Mouse (Mus musculus) lung, embryonic 15.5 days (tissue): ENCODE measurements around the gene Arl15. TPM values are rescaled to one million over a fixed set of nuclear protein-coding genes. Genes with fewer than 3 reads are reported as not detected.

ENCODE experiments used
- ATAC-seq: fragments of 200-750 bp; cut with Nextera tagmentation; 2 replicates; pipeline ENCODE4 v1.8.0; 2017; ENCODE audit warnings: moderate number of reproducible peaks, borderline replicate concordance; ENCODE audit not compliant: low FRiP score, low TSS enrichment; ENCODE audit errors: extremely low read depth
- H3K27ac ChIP-seq: fragments of 300-500 bp; sonication (generic); 2 replicates; pipeline ENCODE4 v1.5.1; 2015; ENCODE audit warnings: moderate library complexity, mild to moderate bottlenecking, inconsistent platforms
- H3K27me3 ChIP-seq: fragments of 300-500 bp; sonication (generic); 2 replicates; pipeline ENCODE4 v1.6.1; 2015; ENCODE audit warnings: inconsistent platforms
- H3K36me3 ChIP-seq: fragments of 300-500 bp; sonication (generic); 2 replicates; pipeline ENCODE4 v1.6.1; 2015; ENCODE audit warnings: inconsistent platforms
- H3K4me1 ChIP-seq: fragments of 300-500 bp; sonication (generic); 2 replicates; pipeline ENCODE4 v1.6.1; 2015; ENCODE audit warnings: inconsistent platforms
- H3K4me2 ChIP-seq: fragments of 300-500 bp; sonication (generic); 2 replicates; pipeline ENCODE4 v1.6.1; 2015; ENCODE audit warnings: inconsistent platforms, mild to moderate bottlenecking, moderate library complexity
- H3K4me3 ChIP-seq: fragments of 300-500 bp; sonication (generic); 2 replicates; pipeline ENCODE4 v1.5.1; 2015; ENCODE audit warnings: mild to moderate bottlenecking, inconsistent platforms
- H3K9ac ChIP-seq: fragments of 300-500 bp; sonication (generic); 2 replicates; pipeline ENCODE4 v1.6.1; 2015; ENCODE audit warnings: inconsistent platforms
- H3K9me3 ChIP-seq: fragments of 300-500 bp; sonication (generic); 2 replicates; pipeline ENCODE4 v1.6.1; 2016; ENCODE audit warnings: inconsistent platforms
- WGBS: fragments of 180-500 bp; shearing (Covaris S2); methylation state at CpG from one replicate; pipeline ENCODE4 v1.1.7; 2015; 5-methylcytosine and 5-hydroxymethylcytosine counted together
- polyA plus RNA-seq: library from polyadenylated mRNA; unstranded; fragments of >200 nt; fragmentation: Nextera tagmentation; extraction: Ambion mirVana; gene quantifications from 2 replicates; pipeline ENCODE4 v1.2.1, GENCODE M21; 2015

Gene Arl15
- polyA plus RNA-seq, 1 experiment from 2014 or later, result 10.6 TPM

DNA sequence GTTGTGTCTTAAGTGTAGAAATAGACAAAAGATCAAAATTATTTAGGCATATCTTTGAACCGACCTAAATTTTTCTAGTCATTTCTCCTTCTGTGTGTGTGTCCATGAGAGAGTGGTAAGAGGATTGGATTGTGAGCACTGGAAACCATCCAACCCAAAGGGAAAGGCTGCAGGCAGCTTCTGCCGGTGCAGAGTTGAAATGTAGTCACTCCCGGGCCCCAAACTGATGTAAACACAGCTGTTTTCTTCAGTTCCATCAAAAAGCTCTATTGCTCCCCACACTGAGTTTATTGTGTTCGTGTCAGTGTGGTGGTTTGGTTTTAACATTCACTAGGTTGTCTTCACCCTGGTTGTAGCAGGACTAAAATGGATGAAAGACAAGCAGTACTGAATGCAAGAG, 153.2 kb downstream of the Arl15 start:
- 31% methylated on average over 4 of the region's 4 CpGs for WGBS
- Histone ChIP-seq H3K9ac (no peak overlapping the region), H3K36me3 (no peaks in the 10 kb centered on the region), H3K27ac (no peak overlapping the region), H3K4me3 (no peak overlapping the region), H3K4me2 (no peak overlapping the region), H3K4me1 (peaks cover 23% of the 10 kb centered on the region), H3K9me3 (no peaks in the 10 kb centered on the region), H3K27me3 (no peaks in the 10 kb centered on the region)
- ATAC-seq, result peak; percentile 31; the same call in 1 of the 2 replicates

DNA sequence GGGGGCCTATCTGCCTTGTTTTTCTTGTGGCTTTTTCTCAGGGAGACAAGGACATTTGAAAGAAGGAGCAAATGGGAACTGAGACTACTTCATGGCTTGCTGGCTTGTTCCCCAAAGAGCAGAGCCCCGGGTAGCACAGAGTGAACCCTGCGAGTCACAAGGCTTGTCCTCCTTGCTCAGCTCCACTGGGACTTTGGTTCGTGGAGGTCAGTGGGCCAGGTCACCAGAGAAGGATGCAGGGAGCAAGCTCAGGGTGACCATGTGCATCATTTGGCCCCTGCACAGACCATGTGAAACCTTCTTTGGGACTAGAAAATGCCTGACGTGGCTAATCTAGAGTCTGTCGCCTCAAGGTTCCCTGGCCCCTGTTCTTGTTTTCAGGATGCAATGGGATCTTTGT, 155.4 kb downstream of the Arl15 start:
- ATAC-seq, result no peak
- no peak overlapping the region for H3K27ac ChIP-seq
- no peak overlapping the region for H3K4me3 ChIP-seq
- no peaks in the 10 kb centered on the region for H3K27me3 ChIP-seq
- no peaks in the 10 kb centered on the region for H3K9me3 ChIP-seq
- no peak overlapping the region for H3K4me2 ChIP-seq
- peaks cover 23% of the 10 kb centered on the region for H3K4me1 ChIP-seq
- no peaks in the 10 kb centered on the region for H3K36me3 ChIP-seq
- no peak overlapping the region for H3K9ac ChIP-seq
- 68% methylated on average over 5 of the region's 5 CpGs for WGBS

DNA sequence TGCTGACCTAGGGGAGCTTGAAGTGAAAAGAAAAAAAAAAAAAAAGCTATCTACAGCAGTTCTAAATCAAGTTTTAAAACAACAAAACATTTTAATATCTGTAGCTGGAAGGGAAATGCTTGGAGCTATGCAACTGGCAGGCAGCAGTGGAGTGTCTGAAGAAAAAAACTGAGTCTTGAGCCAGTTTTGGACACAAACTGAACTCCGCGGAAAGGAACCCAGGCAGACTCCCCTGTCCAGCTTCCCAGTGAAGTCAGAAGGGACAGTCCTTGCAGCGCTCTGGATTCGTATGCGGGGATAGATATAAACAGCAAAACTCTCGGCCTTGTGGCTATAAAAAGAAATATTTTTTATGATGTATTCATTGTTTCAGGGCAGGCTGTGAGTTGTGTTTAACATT, 155.8 kb downstream of the Arl15 start:
- 35% methylated on average over 6 of the region's 6 CpGs for WGBS
- no peak overlapping the region for H3K4me2 ChIP-seq
- H3K4me3 ChIP-seq, result no peak overlapping the region
- no peaks in the 10 kb centered on the region for H3K9me3 ChIP-seq
- H3K4me1 ChIP-seq, result peaks cover 23% of the 10 kb centered on the region
- ATAC-seq, result no peak
- H3K27me3 ChIP-seq, result no peaks in the 10 kb centered on the region
- no peak overlapping the region for H3K9ac ChIP-seq
- no peaks in the 10 kb centered on the region for H3K36me3 ChIP-seq
- peak overlapping the region; percentile 29; the same call in 1 of the 2 replicates for H3K27ac ChIP-seq

DNA sequence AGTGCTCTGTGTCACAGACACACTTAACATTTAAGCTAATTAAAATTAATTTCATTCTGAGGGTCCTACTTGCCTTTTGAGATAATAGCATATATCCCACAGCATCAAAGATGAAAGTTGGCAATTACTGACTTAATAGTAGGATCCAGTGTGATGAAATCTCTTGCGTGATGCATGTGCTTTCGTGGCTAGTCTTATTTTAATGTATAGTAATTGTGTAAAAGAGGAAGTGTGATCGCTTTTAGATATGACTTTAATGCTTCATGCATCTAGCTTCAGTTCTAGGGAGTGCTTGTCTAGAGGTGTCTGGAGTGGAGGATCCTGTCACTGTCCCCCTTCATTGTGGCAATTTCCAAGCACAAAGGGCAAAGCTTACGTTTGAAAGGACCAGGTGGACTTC, 163.1 kb downstream of the Arl15 start:
- H3K4me3 ChIP-seq, result no peak overlapping the region
- no peaks in the 10 kb centered on the region for H3K4me1 ChIP-seq
- H3K27ac ChIP-seq, result no peak overlapping the region
- ATAC-seq, result no peak
- H3K27me3 ChIP-seq, result no peaks in the 10 kb centered on the region
- WGBS, result 46% methylated on average over 4 of the region's 4 CpGs
- no peaks in the 10 kb centered on the region for H3K36me3 ChIP-seq
- H3K9me3 ChIP-seq, result no peaks in the 10 kb centered on the region
- H3K9ac ChIP-seq, result no peak overlapping the region
- H3K4me2 ChIP-seq, result no peak overlapping the region

DNA sequence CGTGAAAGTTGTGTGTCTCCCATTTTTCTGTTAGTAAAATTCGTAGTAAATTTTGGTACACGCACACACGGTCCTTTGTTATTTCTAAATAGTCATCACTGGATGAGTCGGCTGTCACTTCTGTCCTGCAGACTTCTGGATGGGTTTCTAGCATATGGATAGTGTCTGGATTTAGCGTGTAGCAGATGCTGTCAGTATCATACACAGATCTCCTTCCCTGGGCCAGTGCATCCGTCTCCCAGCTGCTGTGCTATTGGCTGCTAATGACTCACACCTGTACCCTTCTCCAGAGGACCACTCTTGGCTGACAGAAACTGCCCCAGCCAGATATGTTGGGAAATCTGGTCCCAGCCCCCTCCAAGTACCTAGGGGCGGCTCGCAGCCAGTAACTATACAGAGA, 170.6 kb downstream of the Arl15 start:
- Histone ChIP-seq H3K27me3 (no peaks in the 10 kb centered on the region), H3K4me1 (no peaks in the 10 kb centered on the region), H3K9ac (no peak overlapping the region), H3K27ac (no peak overlapping the region), H3K4me2 (no peak overlapping the region), H3K36me3 (no peaks in the 10 kb centered on the region), H3K9me3 (no peaks in the 10 kb centered on the region), H3K4me3 (no peak overlapping the region)
- 83% methylated on average over 9 of the region's 9 CpGs for WGBS
- ATAC-seq, result no peak

DNA sequence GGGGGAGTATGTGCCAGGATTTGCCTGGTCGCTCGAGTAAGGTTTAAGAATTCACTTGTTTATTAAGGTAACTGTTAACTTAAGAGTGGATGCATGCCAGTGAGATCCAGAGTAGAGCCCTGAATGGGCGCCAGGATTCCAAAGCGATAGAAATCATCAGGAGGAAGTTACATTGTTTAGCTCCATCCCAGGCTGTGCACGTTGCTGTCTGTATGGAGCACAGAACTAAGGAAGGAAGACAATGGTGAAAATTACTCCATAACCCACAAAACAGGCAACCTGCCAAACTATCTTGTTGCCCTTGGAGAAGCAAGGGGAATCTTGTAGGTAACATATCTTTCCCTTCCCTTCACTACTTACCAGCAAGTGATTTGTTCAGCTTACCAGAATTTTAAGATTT, 176.4 kb downstream of the Arl15 start:
- 58% methylated on average over 5 of the region's 5 CpGs for WGBS

DNA sequence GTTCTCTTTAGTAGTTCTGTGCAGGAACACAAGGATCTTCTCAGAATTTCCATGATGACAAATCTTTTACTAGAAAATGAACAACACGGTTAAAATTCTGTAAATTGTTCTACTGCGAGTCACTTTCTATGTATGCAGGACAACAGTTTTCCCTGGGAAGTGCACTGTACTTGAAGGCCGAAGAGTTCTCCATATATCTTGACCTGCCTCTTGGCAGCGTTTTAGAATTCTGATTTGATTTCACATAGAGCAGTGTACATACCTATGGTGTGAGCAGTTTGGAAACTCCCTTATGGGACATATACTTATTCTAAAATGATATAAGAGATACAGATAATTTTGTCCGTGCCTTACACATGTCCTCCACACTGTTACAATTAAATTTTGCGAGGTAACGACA, 178.1 kb downstream of the Arl15 start:
- no peak overlapping the region for H3K9ac ChIP-seq
- no peak for ATAC-seq
- no peaks in the 10 kb centered on the region for H3K4me1 ChIP-seq
- no peak overlapping the region for H3K4me2 ChIP-seq
- H3K4me3 ChIP-seq, result no peak overlapping the region
- no peak overlapping the region for H3K27ac ChIP-seq
- no peaks in the 10 kb centered on the region for H3K27me3 ChIP-seq
- H3K9me3 ChIP-seq, result no peaks in the 10 kb centered on the region
- no peaks in the 10 kb centered on the region for H3K36me3 ChIP-seq
- WGBS, result 82% methylated on average over 7 of the region's 7 CpGs

More for the DNA sequence above, 176.4 kb downstream of the Arl15 start:
- Histone ChIP-seq H3K4me1 (no peaks in the 10 kb centered on the region), H3K27me3 (no peaks in the 10 kb centered on the region), H3K36me3 (no peaks in the 10 kb centered on the region), H3K4me2 (no peak overlapping the region), H3K9me3 (no peaks in the 10 kb centered on the region), H3K9ac (no peak overlapping the region), H3K4me3 (no peak overlapping the region), H3K27ac (no peak overlapping the region)
- no peak for ATAC-seq

DNA sequence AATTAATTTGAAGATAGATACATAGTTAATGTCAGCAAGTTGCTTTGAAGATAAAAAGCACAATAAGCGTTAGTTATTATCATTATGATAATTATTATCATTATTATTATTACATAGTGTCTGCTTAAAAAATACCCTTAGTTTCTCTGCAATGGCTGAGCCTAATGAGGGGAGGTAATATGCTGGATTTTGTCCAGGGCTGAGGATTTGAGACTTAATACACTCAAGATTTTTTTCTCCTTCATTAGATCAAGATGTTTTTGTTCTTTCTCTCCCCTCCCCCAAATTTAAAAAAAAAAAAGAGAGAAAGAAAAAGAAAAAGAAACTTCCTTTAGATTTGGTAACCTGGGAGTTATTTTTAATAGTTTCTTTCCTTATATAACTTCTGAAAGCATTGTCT, 180.6 kb downstream of the Arl15 start:
- ATAC-seq, result no peak
- no peak overlapping the region for H3K9ac ChIP-seq
- WGBS, result 71% methylated on average over 1 of the region's 1 CpGs
- no peak overlapping the region for H3K4me2 ChIP-seq
- no peak overlapping the region for H3K4me3 ChIP-seq
- H3K9me3 ChIP-seq, result no peaks in the 10 kb centered on the region
- no peak overlapping the region for H3K27ac ChIP-seq
- H3K4me1 ChIP-seq, result no peaks in the 10 kb centered on the region
- no peaks in the 10 kb centered on the region for H3K27me3 ChIP-seq
- no peaks in the 10 kb centered on the region for H3K36me3 ChIP-seq

DNA sequence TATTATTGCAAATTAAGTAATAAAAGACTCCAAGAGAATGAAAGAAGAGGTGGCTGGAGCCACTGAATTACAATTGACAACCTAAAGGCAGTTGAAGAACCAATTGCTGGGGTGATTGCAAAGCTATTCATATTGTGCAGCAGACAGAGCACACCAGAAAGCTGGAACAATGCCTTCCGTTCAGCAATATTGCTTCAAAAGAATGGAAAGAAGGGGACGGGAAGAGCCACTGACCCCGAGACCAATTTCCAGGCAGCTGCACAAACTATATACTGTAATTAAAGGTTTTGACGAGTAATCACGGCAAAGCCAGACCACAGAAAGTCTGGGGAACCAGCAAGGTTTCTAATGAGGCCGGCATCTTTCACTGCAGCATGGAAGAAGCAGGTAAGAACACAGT, 181.4 kb downstream of the Arl15 start:
- Histone ChIP-seq H3K4me1 (no peaks in the 10 kb centered on the region), H3K27ac (no peak overlapping the region), H3K4me2 (no peak overlapping the region), H3K36me3 (no peaks in the 10 kb centered on the region), H3K9me3 (no peaks in the 10 kb centered on the region), H3K9ac (no peak overlapping the region), H3K4me3 (no peak overlapping the region), H3K27me3 (no peaks in the 10 kb centered on the region)
- ATAC-seq, result no peak
- 73% methylated on average over 6 of the region's 6 CpGs for WGBS

DNA sequence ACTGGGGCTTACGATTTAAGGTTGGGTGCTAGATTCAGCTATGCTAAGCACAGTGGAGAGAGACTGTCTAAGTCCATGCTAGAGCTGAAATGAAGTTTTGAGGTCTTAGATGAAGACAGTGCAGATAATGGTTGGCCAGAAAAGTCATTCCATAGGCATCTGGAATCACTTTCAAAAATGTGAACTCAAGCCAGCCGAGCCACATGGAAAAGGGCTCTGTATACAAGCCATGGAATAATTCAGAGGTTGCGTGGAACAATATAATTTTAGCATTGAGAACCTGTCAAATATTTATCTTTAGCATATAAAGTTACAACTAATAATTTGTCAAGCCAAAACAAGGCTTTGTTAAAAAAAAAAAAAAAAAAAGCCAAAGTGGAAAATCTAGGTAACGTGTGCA, 182.6 kb downstream of the Arl15 start:
- Histone ChIP-seq H3K27me3 (no peaks in the 10 kb centered on the region), H3K4me3 (no peak overlapping the region), H3K9me3 (no peaks in the 10 kb centered on the region), H3K4me2 (no peak overlapping the region), H3K36me3 (no peaks in the 10 kb centered on the region), H3K9ac (no peak overlapping the region), H3K4me1 (no peaks in the 10 kb centered on the region), H3K27ac (no peak overlapping the region)
- WGBS, result 88% methylated on average over 4 of the region's 4 CpGs
- no peak for ATAC-seq

DNA sequence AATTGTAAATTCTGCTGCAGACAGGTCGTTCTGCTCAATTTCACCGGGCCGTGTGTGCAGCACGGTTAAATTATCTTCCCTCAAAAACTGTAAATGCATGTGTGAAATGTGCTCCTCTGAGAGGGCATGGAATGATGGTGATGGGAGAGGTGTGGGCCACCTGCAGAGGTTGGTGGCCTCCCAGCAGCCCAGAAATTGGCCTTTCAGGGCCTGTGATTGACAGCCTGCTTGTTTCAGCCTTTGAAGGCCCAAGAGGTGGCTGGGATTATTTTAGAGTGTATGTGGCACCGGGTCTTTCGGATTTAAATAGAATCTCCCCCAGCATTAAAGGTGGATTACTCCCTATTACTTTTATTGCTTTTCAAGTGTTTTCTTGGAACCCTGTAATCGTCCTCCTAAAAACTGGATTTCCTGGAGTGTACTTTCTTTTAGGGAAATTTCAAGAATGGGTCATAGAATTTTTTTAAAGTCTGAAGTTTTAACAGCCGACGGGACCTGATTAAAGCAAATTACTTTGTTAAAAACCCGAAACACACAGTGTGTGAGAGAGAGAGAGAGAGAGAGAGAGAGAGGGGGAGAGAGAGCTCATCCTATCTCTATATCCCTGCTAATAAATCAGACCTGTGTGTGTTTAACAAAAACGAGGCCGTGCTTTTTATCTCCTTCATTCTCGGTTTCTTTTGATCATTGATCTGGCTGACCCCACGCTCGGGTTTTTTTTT, 186.6 kb downstream of the Arl15 start:
- Histone ChIP-seq H3K27me3 (no peaks in the 10 kb centered on the region), H3K36me3 (no peaks in the 10 kb centered on the region), H3K4me1 (no peaks in the 10 kb centered on the region), H3K4me3 (no peak overlapping the region), H3K9me3 (no peaks in the 10 kb centered on the region), H3K9ac (no peak overlapping the region), H3K27ac (no peak overlapping the region), H3K4me2 (no peak overlapping the region)
- WGBS, result 48% methylated on average over 15 of the region's 15 CpGs
- ATAC-seq, result no peak

DNA sequence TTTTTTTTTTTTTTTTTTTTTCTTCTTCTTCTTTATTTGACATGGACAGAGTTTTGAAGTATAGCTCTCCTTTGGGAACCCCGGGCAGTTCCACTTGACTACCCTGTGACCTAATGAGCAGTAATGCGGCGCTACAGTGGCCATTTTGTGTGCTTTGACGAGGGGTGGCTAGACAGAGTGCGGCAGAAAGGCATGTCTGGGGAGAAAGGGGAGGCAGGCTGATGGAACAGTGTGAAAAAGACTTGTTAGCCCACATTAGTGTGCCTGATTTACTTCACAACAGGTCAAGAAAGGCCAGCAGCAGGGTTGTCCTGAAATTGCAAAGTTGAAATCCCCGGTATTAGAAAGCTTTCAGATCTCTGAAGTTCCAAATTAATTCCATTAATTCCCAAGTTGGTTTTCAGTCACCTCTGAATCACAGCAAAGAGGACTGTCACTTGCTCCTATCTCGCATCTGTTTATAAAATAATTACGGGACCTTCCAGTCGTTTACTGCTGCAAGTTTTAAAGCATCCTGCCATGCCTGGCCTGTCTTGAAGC, 187.2 kb downstream of the Arl15 start:
- ATAC-seq, result no peak

More for the DNA sequence above, 187.2 kb downstream of the Arl15 start:
- Histone ChIP-seq H3K9ac (no peak overlapping the region), H3K27ac (no peak overlapping the region), H3K4me3 (no peak overlapping the region), H3K9me3 (no peaks in the 10 kb centered on the region), H3K4me1 (0 out of 2 replicates have a peak, but pooled peaks cover 1% of the 10 kb centered on the region), H3K27me3 (no peaks in the 10 kb centered on the region), H3K4me2 (no peak overlapping the region), H3K36me3 (no peaks in the 10 kb centered on the region)
- WGBS, result 46% methylated on average over 9 of the region's 9 CpGs
